Mouse (Mus musculus): ENCODE measurements around the gene Gadd45g. TPM values are rescaled to one million over a fixed set of nuclear protein-coding genes. Genes with fewer than 3 reads are reported as not detected.

The Gadd45g gene
- total RNA-seq, 2 experiments from 2014 or later = 43.0 to 114 TPM

GRCm38 (mm10) chr13:51852560-51853190 lies 6.2 kb downstream of the Gadd45g start:
- DNase-seq (ENCODE audit: low spot score) = no peak

- DNase-seq (ENCODE audit: low spot score) = peak; percentile 64
Measured at GRCm38 (mm10) chr13:51853301-51854243, 7.1 kb downstream of the Gadd45g start.

- no peak for DNase-seq (ENCODE audit: low spot score)
Measured at GRCm38 (mm10) chr13:51855584-51855983, 9.1 kb downstream of the Gadd45g start.

GRCm38 (mm10) chr13:51857156-51857555 lies 10.7 kb downstream of the Gadd45g start:
- no peak for DNase-seq (ENCODE audit: low spot score)

- no peak for DNase-seq (ENCODE audit: low spot score)
Measured at GRCm38 (mm10) chr13:51858475-51858874, 12.0 kb downstream of the Gadd45g start.

GRCm38 (mm10) chr13:51859174-51859573 lies 12.7 kb downstream of the Gadd45g start:
- no peak for DNase-seq (ENCODE audit: low spot score)

- DNase-seq (ENCODE audit: low spot score) = no peak
Measured at GRCm38 (mm10) chr13:51859798-51860197, 13.3 kb downstream of the Gadd45g start.

- no peak for DNase-seq (ENCODE audit: low spot score)
Measured at GRCm38 (mm10) chr13:51862750-51863149, 16.3 kb downstream of the Gadd45g start.

- DNase-seq (ENCODE audit: low spot score) = peak; percentile 89
Measured at GRCm38 (mm10) chr13:51866151-51866659, 19.7 kb downstream of the Gadd45g start.

GRCm38 (mm10) chr13:51868491-51869128 lies 22.1 kb downstream of the Gadd45g start:
- peak; percentile 90 for DNase-seq (ENCODE audit: low spot score)

- DNase-seq (ENCODE audit: low spot score) = peak; percentile 66
Measured at GRCm38 (mm10) chr13:51869129-51869491, 22.6 kb downstream of the Gadd45g start.

GRCm38 (mm10) chr13:51871148-51871547 lies 24.7 kb downstream of the Gadd45g start:
- no peak for DNase-seq (ENCODE audit: low spot score)

GRCm38 (mm10) chr13:51872252-51872962 lies 25.9 kb downstream of the Gadd45g start:
- DNase-seq (ENCODE audit: low spot score) = no peak

GRCm38 (mm10) chr13:51872963-51873514 lies 26.6 kb downstream of the Gadd45g start:
- DNase-seq (ENCODE audit: low spot score) = no peak

GRCm38 (mm10) chr13:51873786-51874185 lies 27.3 kb downstream of the Gadd45g start:
- DNase-seq (ENCODE audit: low spot score) = no peak

- DNase-seq (ENCODE audit: low spot score) = no peak
Measured at GRCm38 (mm10) chr13:51876131-51876530, 29.7 kb downstream of the Gadd45g start.

GRCm38 (mm10) chr13:51878806-51879205 lies 32.3 kb downstream of the Gadd45g start:
- DNase-seq (ENCODE audit: low spot score) = no peak

GRCm38 (mm10) chr13:51879571-51879970 lies 33.1 kb downstream of the Gadd45g start:
- no peak for DNase-seq (ENCODE audit: low spot score)

- DNase-seq (ENCODE audit: low spot score) = no peak
Measured at GRCm38 (mm10) chr13:51880019-51880418, 33.5 kb downstream of the Gadd45g start.

GRCm38 (mm10) chr13:51881271-51882128 lies 35.0 kb downstream of the Gadd45g start:
- DNase-seq (ENCODE audit: low spot score) = no peak
